13 mouse cellular contexts compared by ENCODE assay signal in genomic region chr17:74394381-74394780, GRCm38 (mm10). TPM values are rescaled to one million over a fixed set of nuclear protein-coding genes. Genes with fewer than 3 reads are reported as not detected.
DNase-seq lines count a peak whose midpoint lies in the region; ATAC-seq and TF ChIP-seq lines count a peak whose summit lies in the region.
"Had no signal": no experiment of that assay in that cellular context is flagged by ENCODE, and none has a peak within 500 bp of the region (broad histone marks: within the 10 kb centered on the region; RNA-seq: fewer than 3 reads in every experiment).

No protein-coding gene starts in this region.

- peaks cover 3% of the 10 kb centered on the region for H3K36me3 ChIP-seq in erythroblast, embryonic 14.5 days (ENCODE audit: control insufficient read depth)
- H3K36me3 ChIP-seq in hindbrain, postnatal 0 days (ENCODE audit: insufficient read depth, low read length) = no peaks in the 10 kb centered on the region; the same call in 1 of the 2 replicates
- no peaks in the 10 kb centered on the region for H3K36me3 ChIP-seq in hindbrain, embryonic 16.5 days (ENCODE audit: control insufficient read depth, insufficient read depth, low read length)
- no peaks in the 10 kb centered on the region for H3K36me3 ChIP-seq in embryonic facial prominence, embryonic 13.5 days

- H3K27ac ChIP-seq in hindbrain, postnatal 0 days = no peak overlapping the region
- H3K27ac ChIP-seq in hindbrain, embryonic 16.5 days (ENCODE audit: low read depth, low read length) = no peak overlapping the region
- H3K27ac ChIP-seq in embryonic facial prominence, embryonic 13.5 days = no peak overlapping the region
- H3K27ac ChIP-seq: macrophage had no signal

- no peak for DNase-seq in hindbrain, postnatal 0 days (ENCODE audit: low spot score)
- no peak for DNase-seq in urinary bladder, adult 18-20 months (ENCODE audit: low spot score in 2 of 2)
- no peak for DNase-seq in Muller cell, postnatal 12 days (ENCODE audit: inconsistent ontology term)
- DNase-seq: adrenal gland, postnatal 36 days; cerebellum, postnatal 36 days; layer of hippocampus, adult 9-11 months had no signal

- peaks cover 18% of the 10 kb centered on the region for H3K4me1 ChIP-seq in erythroblast, embryonic 14.5 days (ENCODE audit: control insufficient read depth)
- H3K4me1 ChIP-seq in hindbrain, postnatal 0 days (ENCODE audit: insufficient read depth, low read length) = peaks cover 7% of the 10 kb centered on the region; the same call in 1 of the 2 replicates
- peaks cover 11% of the 10 kb centered on the region for H3K4me1 ChIP-seq in hindbrain, embryonic 16.5 days (ENCODE audit: control insufficient read depth, insufficient read depth, low read depth, low read length)
- H3K4me1 ChIP-seq in embryonic facial prominence, embryonic 13.5 days = peaks cover 9% of the 10 kb centered on the region

- 82% methylated on average over 2 of the region's 2 CpGs for WGBS in hindbrain, postnatal 0 days
- WGBS in hindbrain, embryonic 16.5 days = 81% methylated on average over 2 of the region's 2 CpGs
- WGBS in embryonic facial prominence, embryonic 13.5 days = 80% methylated on average over 2 of the region's 2 CpGs

- no peak for ATAC-seq in erythroblast, adult 5-6 weeks (replicated peaks; ENCODE audit: low FRiP score, poor library complexity, severe bottlenecking)
- ATAC-seq in hindbrain, postnatal 0 days = no peak
- ATAC-seq in hindbrain, embryonic 16.5 days = no peak
- ATAC-seq in embryonic facial prominence, embryonic 13.5 days (ENCODE audit: insufficient number of reproducible peaks, insufficient read depth, low FRiP score, low TSS enrichment, low read depth) = no peak
- ATAC-seq in megakaryocyte progenitor cell, adult 5-6 weeks (replicated peaks; ENCODE audit: poor library complexity) = 0 out of 2 replicates have a peak, but pooled peaks have one; percentile 2

- no peak overlapping the region for H3K9ac ChIP-seq in hindbrain, postnatal 0 days (replicated peaks; ENCODE audit: low read length)
- no peak overlapping the region for H3K9ac ChIP-seq in hindbrain, embryonic 16.5 days (ENCODE audit: low read depth, low read length)
- H3K9ac ChIP-seq in embryonic facial prominence, embryonic 13.5 days = no peak overlapping the region

- H3K27me3 ChIP-seq in erythroblast, embryonic 14.5 days (ENCODE audit: control insufficient read depth) = no peaks in the 10 kb centered on the region
- no peaks in the 10 kb centered on the region for H3K27me3 ChIP-seq in hindbrain, postnatal 0 days (ENCODE audit: insufficient read depth, low read length)
- no peaks in the 10 kb centered on the region for H3K27me3 ChIP-seq in hindbrain, embryonic 16.5 days (replicated peaks; ENCODE audit: control insufficient read depth, insufficient read depth, low read length)
- no peaks in the 10 kb centered on the region for H3K27me3 ChIP-seq in embryonic facial prominence, embryonic 13.5 days
- H3K27me3 ChIP-seq: Patski had no signal

- peak overlapping the region; percentile 84 for H3K4me3 ChIP-seq in erythroblast, embryonic 14.5 days (replicated peaks)
- H3K4me3 ChIP-seq in hindbrain, postnatal 0 days (ENCODE audit: low read length) = no peak overlapping the region
- H3K4me3 ChIP-seq in hindbrain, embryonic 16.5 days (ENCODE audit: low read length) = no peak overlapping the region
- no peak overlapping the region for H3K4me3 ChIP-seq in embryonic facial prominence, embryonic 13.5 days

- TF ChIP-seq CTCF in hindbrain, postnatal 0 days (IDR thresholded peaks at IDR 0.05; ENCODE audit: low read depth) = no peak

- H3K9me3 ChIP-seq in erythroblast, embryonic 14.5 days (ENCODE audit: control insufficient read depth, low read length) = no peaks in the 10 kb centered on the region
- H3K9me3 ChIP-seq in hindbrain, postnatal 0 days (ENCODE audit: low read length) = no peaks in the 10 kb centered on the region
- H3K9me3 ChIP-seq in hindbrain, embryonic 16.5 days (ENCODE audit: control insufficient read depth, low read length) = no peaks in the 10 kb centered on the region
- no peaks in the 10 kb centered on the region for H3K9me3 ChIP-seq in embryonic facial prominence, embryonic 13.5 days

- peak overlapping the region; percentile 72; the same call in 1 of the 2 replicates for H3K4me2 ChIP-seq in hindbrain, postnatal 0 days (ENCODE audit: low read depth, low read length)
- H3K4me2 ChIP-seq in hindbrain, embryonic 16.5 days (ENCODE audit: low read length) = no peak overlapping the region
- peak overlapping the region; percentile 68 for H3K4me2 ChIP-seq in embryonic facial prominence, embryonic 13.5 days

RNA-seq across cellular contexts. Expression of gene Slc30a6, which starts 1.0 kb away (rescaled TPM):
- 0.10 and 0.14 TPM in 2 replicates for polyA plus RNA-seq in erythroblast, embryonic 14.5 days (2012)
- total RNA-seq in erythroblast, adult 5-6 weeks (2015; ENCODE audit: low replicate concordance) = 0.58 and 8.4 TPM in 2 replicates
- total RNA-seq in erythroblast, adult 5-6 weeks (2017; ENCODE audit: low replicate concordance) = 2.4 and 6.0 TPM in 2 replicates
- total RNA-seq in hindbrain, postnatal 0 days (2014; rRNA removed) = 22.1 and 23.5 TPM in 2 replicates
- 25.6 and 26.9 TPM in 2 replicates for polyA plus RNA-seq in hindbrain, postnatal 0 days (2015; fragmentation: Nextera tagmentation; extraction: Ambion mirVana)
- 30.7 and 31.8 TPM in 2 replicates for polyA plus RNA-seq in hindbrain, embryonic 16.5 days (2015; fragmentation: Nextera tagmentation; extraction: Ambion mirVana)
- 38.4 and 42.8 TPM in 2 replicates for polyA plus RNA-seq in embryonic facial prominence, embryonic 13.5 days (2015; fragmentation: Nextera tagmentation; extraction: Ambion mirVana)
- 20.2 and 26.4 TPM in 2 replicates for total RNA-seq in megakaryocyte progenitor cell, adult 5-6 weeks (2015)
- 14.8 and 19.6 TPM in 2 replicates for total RNA-seq in megakaryocyte progenitor cell, adult 5-6 weeks (2017)

RNA-seq across cellular contexts. Expression of gene Spast, which starts 55.6 kb away (rescaled TPM):
- polyA plus RNA-seq in erythroblast, embryonic 14.5 days (2012) = 0.20 and 0.30 TPM in 2 replicates
- 12.5 and 14.4 TPM in 2 replicates for total RNA-seq in erythroblast, adult 5-6 weeks (2015; ENCODE audit: low replicate concordance)
- 18.1 and 21.4 TPM in 2 replicates for total RNA-seq in erythroblast, adult 5-6 weeks (2017; ENCODE audit: low replicate concordance)
- 92.2 and 96.7 TPM in 2 replicates for total RNA-seq in hindbrain, postnatal 0 days (2014; rRNA removed)
- 24.4 and 25.3 TPM in 2 replicates for polyA plus RNA-seq in hindbrain, postnatal 0 days (2015; fragmentation: Nextera tagmentation; extraction: Ambion mirVana)
- 17.3 and 19.4 TPM in 2 replicates for polyA plus RNA-seq in hindbrain, embryonic 16.5 days (2015; fragmentation: Nextera tagmentation; extraction: Ambion mirVana)
- polyA plus RNA-seq in embryonic facial prominence, embryonic 13.5 days (2015; fragmentation: Nextera tagmentation; extraction: Ambion mirVana) = 15.6 and 20.3 TPM in 2 replicates
- 37.6 and 40.7 TPM in 2 replicates for total RNA-seq in megakaryocyte progenitor cell, adult 5-6 weeks (2015)
- total RNA-seq in megakaryocyte progenitor cell, adult 5-6 weeks (2017) = 49.5 and 60.2 TPM in 2 replicates

Comparison
In these comparisons a context has a peak if more than half of its experiments do, and no peak if none do; other contexts are left out.
1. RNA of gene Slc30a6, which starts 1.0 kb away (polyA plus RNA-seq): 38.4 to 42.8 TPM in embryonic facial prominence, embryonic 13.5 days, 30.7 to 31.8 TPM in hindbrain, embryonic 16.5 days and 25.6 to 26.9 TPM in hindbrain, postnatal 0 days; 0.10 to 0.14 TPM in erythroblast, embryonic 14.5 days; every median in the first group is over 10 times any median in the second.
2. RNA of gene Spast, which starts 55.6 kb away (polyA plus RNA-seq): 24.4 to 25.3 TPM in hindbrain, postnatal 0 days, 17.3 to 19.4 TPM in hindbrain, embryonic 16.5 days and 15.6 to 20.3 TPM in embryonic facial prominence, embryonic 13.5 days; 0.20 to 0.30 TPM in erythroblast, embryonic 14.5 days; every median in the first group is over 10 times any median in the second.